Mouse (Mus musculus) ovary, postnatal 10 days (tissue): Measurements from ENCODE around the gene Gramd1c.

Experiments used
- DNase-seq: peaks from one replicate; pipeline ENCODE4 v3.0.0; 2022; ENCODE audit warnings: low spot score

Gramd1c gene

GRCm38 (mm10) chr16:43963291-43963690 lies 99.9 kb downstream of the Gramd1c start:
- DNase-seq = no peak

DNA sequence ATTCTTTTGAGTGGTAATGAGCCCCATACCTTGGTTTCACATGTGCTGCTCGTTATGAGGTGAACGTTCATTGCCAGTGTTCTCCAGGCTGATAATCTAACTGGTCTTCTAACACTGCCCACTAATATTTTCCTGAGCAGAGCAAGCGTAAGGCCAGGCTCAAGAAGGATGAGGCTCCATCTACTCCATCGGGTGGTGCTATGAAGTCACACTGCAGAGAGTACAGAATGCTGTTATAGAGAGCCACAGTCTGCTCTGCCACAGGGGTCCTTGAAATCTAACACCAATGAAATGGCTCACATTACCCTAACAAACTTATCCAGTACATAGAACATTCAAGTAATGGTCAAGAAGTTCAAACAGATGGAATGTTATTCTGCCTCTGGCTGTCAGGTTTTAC lies 105.1 kb downstream of the Gramd1c start:
- DNase-seq = no peak

GRCm38 (mm10) chr16:43954913-43955312 lies 108.2 kb downstream of the Gramd1c start:
- DNase-seq = no peak

DNA sequence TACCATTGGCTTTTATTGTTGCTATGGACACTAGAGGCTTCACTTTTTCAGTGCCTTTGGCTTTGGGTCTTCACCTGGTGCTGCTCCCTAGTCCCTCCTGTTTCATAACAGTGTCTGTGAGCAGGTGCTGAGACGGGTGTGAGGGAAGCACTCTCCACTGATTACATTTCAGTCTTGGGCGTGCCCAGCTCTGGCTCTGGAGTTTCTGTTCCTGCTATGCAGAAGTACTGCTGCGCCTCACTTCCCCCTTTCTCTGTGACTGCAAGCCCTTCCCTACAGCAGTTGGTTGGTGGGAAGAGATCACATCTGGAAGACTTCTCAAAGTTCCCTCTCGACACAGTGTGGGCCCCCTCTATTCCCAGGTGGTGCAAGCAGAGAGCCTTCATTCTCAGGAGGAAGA lies 111.6 kb downstream of the Gramd1c start:
- no peak for DNase-seq

- DNase-seq = no peak
Measured at GRCm38 (mm10) chr16:43945869-43946268, 117.3 kb downstream of the Gramd1c start.

DNA sequence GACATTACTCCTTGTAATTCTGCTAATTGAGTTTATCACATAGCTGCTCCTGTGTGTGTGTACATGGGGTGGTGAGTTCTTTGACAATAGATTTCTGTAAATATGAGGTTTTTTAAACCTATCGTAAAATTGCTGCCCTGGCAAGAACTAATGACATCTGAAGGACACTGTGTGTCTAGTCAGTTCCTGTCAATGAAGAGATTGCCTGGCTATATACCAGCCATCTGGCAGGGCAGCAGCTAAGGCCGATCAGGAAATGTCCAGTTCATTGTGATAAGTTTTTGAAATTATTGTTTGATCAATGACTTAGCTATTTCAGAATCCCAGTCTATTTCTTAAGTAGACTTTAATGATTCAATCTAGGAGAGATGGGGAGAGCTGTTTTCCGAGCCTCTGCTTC lies 117.8 kb downstream of the Gramd1c start:
- no peak for DNase-seq

- DNase-seq = no peak
Measured at GRCm38 (mm10) chr16:43940846-43941245, 122.3 kb downstream of the Gramd1c start.

DNA sequence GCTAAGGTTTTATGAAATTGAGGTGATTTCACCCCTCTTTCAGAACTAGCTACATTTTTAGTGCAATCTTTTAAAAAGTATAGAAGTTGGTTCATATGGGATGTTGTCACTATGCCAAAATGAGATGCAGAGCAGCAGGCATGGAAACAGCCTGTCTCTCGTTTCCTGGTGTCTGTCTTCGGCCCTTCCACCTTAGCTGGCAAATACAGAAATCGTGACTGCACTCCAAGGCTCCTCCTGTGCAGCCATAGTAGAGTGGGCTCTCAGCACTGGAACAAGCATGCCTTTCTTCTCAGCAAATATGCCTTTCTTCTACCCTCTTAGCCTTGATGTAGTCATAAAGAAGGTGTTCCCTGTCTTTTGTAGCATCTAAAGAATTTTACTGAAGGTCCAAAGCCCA lies 127.3 kb downstream of the Gramd1c start:
- DNase-seq = no peak

GRCm38 (mm10) chr16:43935367-43935766 lies 127.8 kb downstream of the Gramd1c start:
- no peak for DNase-seq

- no peak for DNase-seq
Measured at GRCm38 (mm10) chr16:43934856-43935255, 128.3 kb downstream of the Gramd1c start.

GRCm38 (mm10) chr16:43933041-43933440 lies 130.1 kb downstream of the Gramd1c start:
- no peak for DNase-seq

DNA sequence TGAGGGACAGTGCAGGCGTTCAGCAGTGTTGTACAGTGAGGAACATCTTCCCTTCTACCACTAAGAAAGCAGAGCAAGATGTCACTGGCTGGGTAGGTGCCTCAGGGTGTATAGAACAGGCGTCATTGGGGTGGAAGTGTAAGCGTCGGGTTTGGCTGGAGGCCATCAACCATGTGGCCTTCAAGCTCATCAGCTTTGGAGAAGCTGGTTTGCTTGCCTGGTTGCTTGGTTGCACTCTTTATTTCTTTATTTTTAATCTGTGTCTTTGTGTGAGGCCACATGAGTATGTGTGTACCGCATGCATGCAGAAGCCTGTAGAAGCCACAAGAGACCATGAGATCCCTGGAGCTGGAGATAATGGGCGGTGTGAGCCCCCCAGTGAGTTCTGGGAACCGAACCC lies 130.8 kb downstream of the Gramd1c start:
- DNase-seq = no peak

DNA sequence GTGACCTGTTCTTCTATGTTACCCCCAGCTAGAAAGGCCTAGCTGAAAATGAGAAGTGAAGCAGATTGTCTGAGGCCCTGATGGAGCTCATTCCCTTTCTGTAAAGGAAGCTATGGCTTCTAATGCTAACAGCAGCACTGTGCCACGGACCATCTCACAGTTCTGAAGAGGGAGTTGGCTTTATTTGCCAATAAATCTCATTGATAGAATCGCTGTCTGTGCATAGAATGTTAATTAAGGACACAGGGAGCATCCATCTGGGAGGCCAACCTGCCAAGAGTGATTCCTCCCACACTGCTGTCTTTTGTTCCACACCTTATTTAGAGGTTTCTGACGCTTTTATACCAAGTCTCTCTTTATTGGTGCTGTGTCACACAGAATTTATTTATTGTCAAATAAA lies 131.6 kb downstream of the Gramd1c start:
- no peak for DNase-seq

GRCm38 (mm10) chr16:43930577-43930976 lies 132.6 kb downstream of the Gramd1c start:
- no peak for DNase-seq
